Mouse (Mus musculus): ENCODE measurements around the gene Rhno1. TPM values are rescaled to one million over a fixed set of nuclear protein-coding genes. Genes with fewer than 3 reads are reported as not detected.

The Rhno1 gene
- polyA plus RNA-seq, 1 experiment from 2014 or later = 68.3 TPM

GRCm38 (mm10) chr6:128354140-128354539 lies 8.6 kb downstream of the Rhno1 start:
- H3K9ac ChIP-seq (ENCODE audit: low read depth, low read length) = 0 out of 2 replicates have a peak overlapping the region, but pooled peaks have one; percentile 18
- WGBS = 28% methylated on average over 3 of the region's 3 CpGs
- no peak for TF ChIP-seq CTCF (IDR thresholded peaks at IDR 0.05; ENCODE audit: low read depth)
- peaks cover 10% of the 10 kb centered on the region; the same call in 1 of the 2 replicates for H3K36me3 ChIP-seq (ENCODE audit: insufficient read depth, low read length)
- peaks cover 9% of the 10 kb centered on the region; the same call in 1 of the 2 replicates for H3K4me1 ChIP-seq (replicated peaks; ENCODE audit: insufficient read depth, low read length)
- DNase-seq (ENCODE audit: low spot score) (peak; percentile 56), ATAC-seq (replicated peaks; ENCODE audit: low FRiP score, low read depth) (no peak)
- peak overlapping the region; percentile 73; the same call in 1 of the 2 replicates for H3K4me3 ChIP-seq (replicated peaks; ENCODE audit: low read depth, low read length)
- no peaks in the 10 kb centered on the region for H3K9me3 ChIP-seq (replicated peaks; ENCODE audit: low read length)
- no peak overlapping the region for H3K27ac ChIP-seq
- H3K4me2 ChIP-seq (ENCODE audit: low read length) = peak overlapping the region; percentile 68; the same call in 1 of the 2 replicates
- H3K27me3 ChIP-seq (ENCODE audit: insufficient read depth, low read length) = no peaks in the 10 kb centered on the region

- Histone ChIP-seq H3K4me2 (ENCODE audit: low read length) (no peak overlapping the region), H3K9ac (ENCODE audit: low read depth, low read length) (no peak overlapping the region), H3K36me3 (ENCODE audit: insufficient read depth, low read length) (0 out of 2 replicates have a peak, but pooled peaks cover 4% of the 10 kb centered on the region), H3K27ac (0 out of 2 replicates have a peak overlapping the region, but pooled peaks have one; percentile 50), H3K4me1 (replicated peaks; ENCODE audit: insufficient read depth, low read length) (peaks cover 8% of the 10 kb centered on the region; the same call in 1 of the 2 replicates), H3K9me3 (replicated peaks; ENCODE audit: low read length) (no peaks in the 10 kb centered on the region), H3K4me3 (replicated peaks; ENCODE audit: low read depth, low read length) (no peak overlapping the region), H3K27me3 (ENCODE audit: insufficient read depth, low read length) (no peaks in the 10 kb centered on the region)
- WGBS = 43% methylated on average over 7 of the region's 7 CpGs
- DNase-seq (ENCODE audit: low spot score) (peak; percentile 35), ATAC-seq (replicated peaks; ENCODE audit: low FRiP score, low read depth) (no peak)
- no peak for TF ChIP-seq CTCF (IDR thresholded peaks at IDR 0.05; ENCODE audit: low read depth)
Observed at GRCm38 (mm10) chr6:128349711-128350110, 13.0 kb downstream of the Rhno1 start.

GRCm38 (mm10) chr6:128346782-128347181 lies 15.9 kb downstream of the Rhno1 start:
- Histone ChIP-seq H3K9me3 (replicated peaks; ENCODE audit: low read length) (no peaks in the 10 kb centered on the region), H3K4me1 (replicated peaks; ENCODE audit: insufficient read depth, low read length) (no peaks in the 10 kb centered on the region), H3K9ac (ENCODE audit: low read depth, low read length) (no peak overlapping the region), H3K4me2 (ENCODE audit: low read length) (no peak overlapping the region), H3K36me3 (ENCODE audit: insufficient read depth, low read length) (no peaks in the 10 kb centered on the region), H3K4me3 (replicated peaks; ENCODE audit: low read depth, low read length) (no peak overlapping the region), H3K27ac (no peak overlapping the region), H3K27me3 (ENCODE audit: insufficient read depth, low read length) (no peaks in the 10 kb centered on the region)
- WGBS = 75% methylated on average over 6 of the region's 6 CpGs
- DNase-seq (ENCODE audit: low spot score) (no peak), ATAC-seq (replicated peaks; ENCODE audit: low FRiP score, low read depth) (no peak)
- no peak for TF ChIP-seq CTCF (IDR thresholded peaks at IDR 0.05; ENCODE audit: low read depth)

- Histone ChIP-seq H3K4me1 (replicated peaks; ENCODE audit: insufficient read depth, low read length) (no peaks in the 10 kb centered on the region), H3K4me3 (replicated peaks; ENCODE audit: low read depth, low read length) (no peak overlapping the region), H3K27ac (no peak overlapping the region), H3K9ac (ENCODE audit: low read depth, low read length) (no peak overlapping the region), H3K9me3 (replicated peaks; ENCODE audit: low read length) (no peaks in the 10 kb centered on the region), H3K4me2 (ENCODE audit: low read length) (no peak overlapping the region), H3K36me3 (ENCODE audit: insufficient read depth, low read length) (no peaks in the 10 kb centered on the region), H3K27me3 (ENCODE audit: insufficient read depth, low read length) (no peaks in the 10 kb centered on the region)
- TF ChIP-seq CTCF (IDR thresholded peaks at IDR 0.05; ENCODE audit: low read depth) = no peak
- 77% methylated on average over 10 of the region's 10 CpGs for WGBS
- no peak for ATAC-seq (replicated peaks; ENCODE audit: low FRiP score, low read depth)
- DNase-seq (ENCODE audit: low spot score) = no peak
Observed at GRCm38 (mm10) chr6:128345623-128346022, 17.1 kb downstream of the Rhno1 start.

GRCm38 (mm10) chr6:128341956-128342723 lies 20.6 kb downstream of the Rhno1 start:
- TF ChIP-seq CTCF (IDR thresholded peaks at IDR 0.05; ENCODE audit: low read depth) = no peak
- H3K36me3 ChIP-seq (ENCODE audit: insufficient read depth, low read length) = no peaks in the 10 kb centered on the region
- no peak overlapping the region for H3K4me3 ChIP-seq (replicated peaks; ENCODE audit: low read depth, low read length)
- peak overlapping the region; percentile 47 for H3K27ac ChIP-seq
- ATAC-seq (replicated peaks; ENCODE audit: low FRiP score, low read depth) (peak; percentile 24; the same call in 1 of the 2 replicates), DNase-seq (ENCODE audit: low spot score) (peak; percentile 62)
- H3K4me1 ChIP-seq (replicated peaks; ENCODE audit: insufficient read depth, low read length) = peaks cover 3% of the 10 kb centered on the region; the same call in 1 of the 2 replicates
- no peak overlapping the region for H3K4me2 ChIP-seq (ENCODE audit: low read length)
- no peaks in the 10 kb centered on the region for H3K27me3 ChIP-seq (ENCODE audit: insufficient read depth, low read length)
- 85% methylated on average over 11 of the region's 11 CpGs for WGBS
- H3K9ac ChIP-seq (ENCODE audit: low read depth, low read length) = no peak overlapping the region
- H3K9me3 ChIP-seq (replicated peaks; ENCODE audit: low read length) = no peaks in the 10 kb centered on the region

DNA sequence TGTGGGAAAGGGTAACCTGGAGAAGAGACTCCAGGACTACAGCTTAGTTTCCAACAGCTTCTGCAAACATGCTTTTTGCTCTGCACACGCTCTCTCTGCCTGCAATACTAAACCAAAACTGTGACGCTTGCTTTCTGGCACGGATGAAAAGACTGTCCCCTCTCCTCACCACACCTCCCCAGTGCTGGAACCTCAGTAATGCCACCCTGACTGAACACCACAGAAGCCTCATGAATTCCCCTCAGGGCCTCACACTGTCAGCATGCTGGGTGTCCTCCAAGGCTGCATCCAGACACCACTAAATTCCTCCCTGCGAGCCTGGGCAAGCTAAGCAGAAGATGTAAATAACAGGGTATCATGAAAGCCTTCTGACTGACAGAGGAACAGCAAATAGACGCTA lies 23.8 kb downstream of the Rhno1 start:
- Histone ChIP-seq H3K4me2 (ENCODE audit: low read length) (no peak overlapping the region), H3K27me3 (ENCODE audit: insufficient read depth, low read length) (no peaks in the 10 kb centered on the region), H3K27ac (peak overlapping the region; percentile 2; the same call in 1 of the 2 replicates), H3K4me1 (replicated peaks; ENCODE audit: insufficient read depth, low read length) (peaks cover 8% of the 10 kb centered on the region; the same call in 1 of the 2 replicates), H3K36me3 (ENCODE audit: insufficient read depth, low read length) (no peaks in the 10 kb centered on the region), H3K9me3 (replicated peaks; ENCODE audit: low read length) (no peaks in the 10 kb centered on the region), H3K9ac (ENCODE audit: low read depth, low read length) (no peak overlapping the region), H3K4me3 (replicated peaks; ENCODE audit: low read depth, low read length) (no peak overlapping the region)
- no peak for TF ChIP-seq CTCF (IDR thresholded peaks at IDR 0.05; ENCODE audit: low read depth)
- peak; percentile 34 for DNase-seq (ENCODE audit: low spot score)
- 22% methylated on average over 5 of the region's 5 CpGs for WGBS
- no peak for ATAC-seq (replicated peaks; ENCODE audit: low FRiP score, low read depth)

Measured in kidney, postnatal 0 days (tissue).